Mouse (Mus musculus) CD4-positive, CD25-positive, alpha-beta regulatory T cell (primary cell): Measurements from ENCODE around the gene Lypla2. TPM values are rescaled to one million over a fixed set of nuclear protein-coding genes. Genes with fewer than 3 reads are reported as not detected.

Experiments
- polyA plus RNA-seq: library from polyadenylated mRNA; unstranded; fragments of 100-300 nt; shearing (Covaris generic); gene quantifications from one replicate; pipeline ENCODE4 v1.2.1, GENCODE M21; 2017

Lypla2 gene
- polyA plus RNA-seq, result 308 TPM

GRCm38 (mm10) chr4:135972556-135972906 is at the start of gene Lypla2:
TSS of gene Lypla2 (minus strand) at chr4:135972626.

GRCm38 (mm10) chr4:136021549-136022047 is 49.2 kb upstream of the Lypla2 start, which contains the start of gene Eloa:
TSS of gene Eloa (minus strand) at chr4:136021763.

GRCm38 (mm10) chr4:135986943-135987710 is 14.7 kb upstream of the Lypla2 start, which contains the start of gene Pithd1:
TSS of gene Pithd1 (minus strand) at chr4:135987264.

GRCm38 (mm10) chr4:135963457-135964193 is 8.8 kb downstream of the Lypla2 start, which contains the start of gene Gale:
TSS of gene Gale (plus strand) at chr4:135963727.

GRCm38 (mm10) chr4:135946278-135946658 is 26.2 kb downstream of the Lypla2 start, which contains the start of gene Hmgcl:
TSS of gene Hmgcl (plus strand) at chr4:135946448.

GRCm38 (mm10) chr4:135920304-135921241 is 51.9 kb downstream of the Lypla2 start, which contains the start of gene Fuca1:
TSS of gene Fuca1 (plus strand) at chr4:135920735.

Other genes with a start within 250 kb of the Lypla2 start
- not detected for gene Il22ra1, start 244.5 kb downstream of the Lypla2 start, polyA plus RNA-seq
- gene Myom3, start 212.9 kb downstream of the Lypla2 start, polyA plus RNA-seq, result not detected
- 158 TPM for gene Srsf10, start 116.9 kb downstream of the Lypla2 start, polyA plus RNA-seq
- 195 TPM for gene Pnrc2, start 98.8 kb downstream of the Lypla2 start, polyA plus RNA-seq
- gene Cnr2, start 77.2 kb downstream of the Lypla2 start, polyA plus RNA-seq, result 15.4 TPM
- 88.7 TPM for gene Fuca1, start 51.9 kb downstream of the Lypla2 start, polyA plus RNA-seq
- gene Hmgcl, start 26.2 kb downstream of the Lypla2 start, polyA plus RNA-seq, result 70.9 TPM
- gene Gale, start 8.9 kb downstream of the Lypla2 start, polyA plus RNA-seq, result 21.5 TPM
- gene Pithd1, start 14.6 kb upstream of the Lypla2 start, polyA plus RNA-seq, result 77.8 TPM
- 50.7 TPM for gene Eloa, start 49.1 kb upstream of the Lypla2 start, polyA plus RNA-seq
- 326 TPM for gene Rpl11, start 80.8 kb upstream of the Lypla2 start, polyA plus RNA-seq
- 281 TPM for gene Id3, start 170.9 kb upstream of the Lypla2 start, polyA plus RNA-seq
- gene E2f2, start 199.8 kb upstream of the Lypla2 start, polyA plus RNA-seq, result 23.0 TPM
- gene Asap3, start 233.7 kb upstream of the Lypla2 start, polyA plus RNA-seq, result 0.24 TPM